In genomic region chr9:35372324-35373101, GRCm38 (mm10) we compare ENCODE assay signal across 14 mouse cellular contexts. TPM values are rescaled to one million over a fixed set of nuclear protein-coding genes. Genes with fewer than 3 reads are reported as not detected.
DNase-seq lines count a peak whose midpoint lies in the region; ATAC-seq and TF ChIP-seq lines count a peak whose summit lies in the region.
"Had no signal": no experiment of that assay in that cellular context is flagged by ENCODE, and none has a peak within 500 bp of the region (broad histone marks: within the 10 kb centered on the region; RNA-seq: fewer than 3 reads in every experiment).

No protein-coding gene starts in this region.

- peak overlapping the region; percentile 80 for H3K27ac ChIP-seq in midbrain, embryonic 10.5 days (replicated peaks)
- H3K27ac ChIP-seq in midbrain, postnatal 0 days (ENCODE audit: low read depth, low read length): no peak overlapping the region
- peak overlapping the region; percentile 73 for H3K27ac ChIP-seq in embryonic facial prominence, embryonic 12.5 days
- H3K27ac ChIP-seq in limb, embryonic 12.5 days: no peak overlapping the region
- no peak overlapping the region for H3K27ac ChIP-seq in liver, embryonic 11.5 days (ENCODE audit: low read depth, low read length)
- H3K27ac ChIP-seq: limb, embryonic 15.5 days had no signal

- H3K4me2 ChIP-seq in midbrain, postnatal 0 days (ENCODE audit: low read depth, low read length, poor library complexity, severe bottlenecking): no peak overlapping the region
- H3K4me2 ChIP-seq in embryonic facial prominence, embryonic 12.5 days (replicated peaks): no peak overlapping the region
- H3K4me2 ChIP-seq in limb, embryonic 12.5 days: no peak overlapping the region
- no peak overlapping the region for H3K4me2 ChIP-seq in liver, embryonic 11.5 days
- H3K4me2 ChIP-seq: limb, embryonic 15.5 days had no signal

- DNase-seq in midbrain, embryonic 10.5 days (ENCODE audit: low spot score): peak; percentile 92
- no peak for DNase-seq in midbrain, postnatal 0 days (ENCODE audit: low spot score)
- DNase-seq in retina, embryonic 14.5 days (ENCODE audit: low spot score): peak; percentile 45
- no peak for DNase-seq in adrenal gland, adult (ENCODE audit: inconsistent age in 2 of 2, low spot score in 1 of 2)
- no peak for DNase-seq in spleen, postnatal 14 days (ENCODE audit: low spot score in 2 of 2)
- no peak for DNase-seq in liver, embryonic 11.5 days (ENCODE audit: low spot score)
- DNase-seq: heart, postnatal 36 days; kidney, postnatal 36 days; lung, postnatal 36 days; thymus, postnatal 4 days had no signal

- H3K36me3 ChIP-seq in midbrain, embryonic 10.5 days: no peaks in the 10 kb centered on the region
- no peaks in the 10 kb centered on the region for H3K36me3 ChIP-seq in midbrain, postnatal 0 days (ENCODE audit: insufficient read depth, low read length)
- no peaks in the 10 kb centered on the region for H3K36me3 ChIP-seq in embryonic facial prominence, embryonic 12.5 days
- no peaks in the 10 kb centered on the region for H3K36me3 ChIP-seq in limb, embryonic 12.5 days
- no peaks in the 10 kb centered on the region for H3K36me3 ChIP-seq in liver, embryonic 11.5 days (ENCODE audit: control insufficient read depth, insufficient read depth, low read length)
- H3K36me3 ChIP-seq: G1E; limb, embryonic 15.5 days had no signal

- no peak overlapping the region for H3K9ac ChIP-seq in midbrain, postnatal 0 days (replicated peaks; ENCODE audit: low read length, poor library complexity, severe bottlenecking)
- H3K9ac ChIP-seq in embryonic facial prominence, embryonic 12.5 days: no peak overlapping the region
- no peak overlapping the region for H3K9ac ChIP-seq in limb, embryonic 12.5 days (replicated peaks)
- H3K9ac ChIP-seq in liver, embryonic 11.5 days (ENCODE audit: low read depth, low read length): no peak overlapping the region
- H3K9ac ChIP-seq: limb, embryonic 15.5 days had no signal

- peak overlapping the region; percentile 12; the same call in 1 of the 2 replicates for H3K4me3 ChIP-seq in midbrain, embryonic 10.5 days
- no peak overlapping the region for H3K4me3 ChIP-seq in midbrain, postnatal 0 days (ENCODE audit: low read depth, low read length)
- H3K4me3 ChIP-seq in embryonic facial prominence, embryonic 12.5 days: no peak overlapping the region
- H3K4me3 ChIP-seq in limb, embryonic 12.5 days (replicated peaks): no peak overlapping the region
- no peak overlapping the region for H3K4me3 ChIP-seq in liver, embryonic 11.5 days (ENCODE audit: low read depth, low read length)
- H3K4me3 ChIP-seq: limb, embryonic 15.5 days had no signal

- ATAC-seq in midbrain, postnatal 0 days (ENCODE audit: low FRiP score): no peak
- ATAC-seq in embryonic facial prominence, embryonic 12.5 days (ENCODE audit: insufficient number of reproducible peaks, insufficient read depth, low FRiP score, low TSS enrichment): peak; percentile 45; the same call in 1 of the 2 replicates
- peak; percentile 33; the same call in 1 of the 2 replicates for ATAC-seq in limb, embryonic 12.5 days (ENCODE audit: insufficient number of reproducible peaks, insufficient read depth, low FRiP score, low TSS enrichment, low read depth)
- no peak for ATAC-seq in liver, embryonic 11.5 days (replicated peaks; ENCODE audit: low FRiP score)

- 10% methylated on average over 9 of the region's 9 CpGs for WGBS in midbrain, embryonic 10.5 days
- WGBS in midbrain, postnatal 0 days: 16% methylated on average over 9 of the region's 9 CpGs
- 8% methylated on average over 9 of the region's 9 CpGs for WGBS in embryonic facial prominence, embryonic 12.5 days
- 41% methylated on average over 9 of the region's 9 CpGs for WGBS in limb, embryonic 12.5 days
- WGBS in liver, embryonic 11.5 days: 39% methylated on average over 9 of the region's 9 CpGs

- no peak for TF ChIP-seq CTCF in midbrain, postnatal 0 days (IDR thresholded peaks at IDR 0.05)

- H3K4me1 ChIP-seq in midbrain, embryonic 10.5 days: peaks cover 70% of the 10 kb centered on the region
- H3K4me1 ChIP-seq in midbrain, postnatal 0 days (ENCODE audit: insufficient read depth, low read length): no peaks in the 10 kb centered on the region; the same call in 1 of the 2 replicates
- H3K4me1 ChIP-seq in embryonic facial prominence, embryonic 12.5 days: peaks cover 25% of the 10 kb centered on the region
- peaks cover 16% of the 10 kb centered on the region for H3K4me1 ChIP-seq in limb, embryonic 12.5 days (replicated peaks)
- H3K4me1 ChIP-seq in liver, embryonic 11.5 days (replicated peaks; ENCODE audit: control insufficient read depth, insufficient read depth, low read length): no peaks in the 10 kb centered on the region

- H3K27me3 ChIP-seq in midbrain, embryonic 10.5 days (ENCODE audit: low read depth, poor library complexity, severe bottlenecking): peaks cover 20% of the 10 kb centered on the region; the same call in 1 of the 2 replicates
- H3K27me3 ChIP-seq in midbrain, postnatal 0 days (ENCODE audit: insufficient read depth, low read length): no peaks in the 10 kb centered on the region
- H3K27me3 ChIP-seq in embryonic facial prominence, embryonic 12.5 days: no peaks in the 10 kb centered on the region
- no peaks in the 10 kb centered on the region for H3K27me3 ChIP-seq in limb, embryonic 12.5 days
- H3K27me3 ChIP-seq in liver, embryonic 11.5 days (replicated peaks; ENCODE audit: control insufficient read depth, insufficient read depth, low read length): no peaks in the 10 kb centered on the region
- H3K27me3 ChIP-seq: limb, embryonic 15.5 days had no signal

- 0 out of 2 replicates have a peak, but pooled peaks cover 3% of the 10 kb centered on the region for H3K9me3 ChIP-seq in midbrain, embryonic 10.5 days (replicated peaks)
- no peaks in the 10 kb centered on the region for H3K9me3 ChIP-seq in midbrain, postnatal 0 days (ENCODE audit: low read length)
- no peaks in the 10 kb centered on the region for H3K9me3 ChIP-seq in embryonic facial prominence, embryonic 12.5 days
- no peaks in the 10 kb centered on the region for H3K9me3 ChIP-seq in limb, embryonic 12.5 days
- no peaks in the 10 kb centered on the region for H3K9me3 ChIP-seq in liver, embryonic 11.5 days (ENCODE audit: control insufficient read depth, low read length)
- H3K9me3 ChIP-seq: G1E; limb, embryonic 15.5 days had no signal

RNA-seq across cellular contexts. Expression of gene Cdon, which starts 48.4 kb away (rescaled TPM):
- 10.5 TPM in 2 replicates for polyA plus RNA-seq in midbrain, embryonic 10.5 days (2016; fragmentation: Nextera tagmentation; extraction: Ambion mirVana)
- total RNA-seq in midbrain, postnatal 0 days (2014; rRNA removed): 11.4 and 12.3 TPM in 2 replicates
- polyA plus RNA-seq in midbrain, postnatal 0 days (2015; fragmentation: Nextera tagmentation; extraction: Ambion mirVana): 0.65 and 0.81 TPM in 2 replicates
- 18.3 and 20.8 TPM in 2 replicates for polyA plus RNA-seq in embryonic facial prominence, embryonic 12.5 days (2016; fragmentation: Nextera tagmentation; extraction: Ambion mirVana)
- polyA plus RNA-seq in limb, embryonic 12.5 days (2016; fragmentation: Nextera tagmentation; extraction: Ambion mirVana): 19.9 and 25.0 TPM in 2 replicates
- polyA plus RNA-seq in liver, embryonic 11.5 days (2014; fragmentation: Nextera tagmentation; extraction: Ambion mirVana): 0.91 and 1.5 TPM in 2 replicates

Comparison
In these comparisons a context has a peak if more than half of its experiments do, and no peak if none do; other contexts are left out.
1. DNase-seq: peak in midbrain, embryonic 10.5 days (single experiment) and retina, embryonic 14.5 days (single experiment); none in midbrain, postnatal 0 days (single experiment), adrenal gland, adult (0 of 2), spleen, postnatal 14 days (0 of 2) and liver, embryonic 11.5 days (single experiment).
2. H3K27ac ChIP-seq: peak in midbrain, embryonic 10.5 days (single experiment) and embryonic facial prominence, embryonic 12.5 days (single experiment); none in midbrain, postnatal 0 days (single experiment), limb, embryonic 12.5 days (single experiment) and liver, embryonic 11.5 days (single experiment).
3. ATAC-seq: peak in embryonic facial prominence, embryonic 12.5 days (single experiment) and limb, embryonic 12.5 days (single experiment); none in midbrain, postnatal 0 days (single experiment) and liver, embryonic 11.5 days (single experiment).